Mouse (Mus musculus) small intestine, adult 2 months (tissue): ENCODE data around the gene Wwc2.

Experiments
- CTCF ChIP-seq: fragments of 200-500 bp; IDR thresholded peaks from 2 replicates; pipeline ENCODE4 v1.5.1; 2012; ENCODE audit warnings: low read depth, mild to moderate bottlenecking, control low read depth, inconsistent platforms, low read length, moderate library complexity, mixed read lengths; ENCODE audit not compliant: insufficient replicate concordance, insufficient read length; ENCODE audit errors: extremely low read depth
- POLR2A ChIP-seq: fragments of 200-500 bp; IDR thresholded peaks from 2 replicates; pipeline ENCODE4 v1.6.1; 2012; ENCODE audit warnings: low read depth, mild to moderate bottlenecking, control low read depth, inconsistent platforms, low read length, moderate library complexity

GRCm38 (mm10) chr8:47820914-47821772 lies 169.6 kb downstream of the Wwc2 start:
- no peak for TF ChIP-seq CTCF
- no peak for TF ChIP-seq POLR2A
